ENCODE assay signal across 7 mouse cellular contexts in the genomic region with DNA sequence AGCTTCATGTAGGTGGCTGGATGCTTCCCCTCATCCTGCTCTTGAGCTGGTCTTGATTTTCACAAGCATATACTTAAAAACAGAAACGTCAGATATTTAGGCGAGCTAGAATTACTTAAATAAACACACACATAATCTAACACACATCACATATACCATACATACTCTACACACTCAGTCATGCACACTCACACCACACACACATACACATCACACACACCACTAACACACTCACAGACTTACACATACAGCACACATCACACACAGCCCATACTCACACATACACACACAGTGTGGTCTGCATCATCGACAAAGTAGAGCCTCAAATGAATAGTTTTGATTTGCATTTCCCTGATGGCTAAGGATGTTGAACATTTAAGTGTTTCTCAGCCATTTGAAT.
"Had no signal": no experiment of that assay in that cellular context is flagged by ENCODE, and none has a peak within 500 bp of the region (broad histone marks: within the 10 kb centered on the region; RNA-seq: fewer than 3 reads in every experiment).

No protein-coding gene starts in this region.

- H3K36me3 ChIP-seq: kidney, embryonic 15.5 days; limb, embryonic 10.5 days; liver, embryonic 15.5 days; midbrain, embryonic 13.5 days; stomach, embryonic 15.5 days had no signal

- H3K4me1 ChIP-seq: kidney, embryonic 15.5 days; limb, embryonic 10.5 days; liver, embryonic 15.5 days; midbrain, embryonic 13.5 days; stomach, embryonic 15.5 days had no signal

- H3K4me3 ChIP-seq: kidney, embryonic 15.5 days; limb, embryonic 10.5 days; liver, embryonic 15.5 days; midbrain, embryonic 13.5 days; stomach, embryonic 15.5 days had no signal

- H3K27ac ChIP-seq: kidney, embryonic 15.5 days; limb, embryonic 10.5 days; liver, embryonic 15.5 days; midbrain, embryonic 13.5 days; stomach, embryonic 15.5 days had no signal

- ATAC-seq: midbrain, embryonic 13.5 days had no signal

- H3K27me3 ChIP-seq: kidney, embryonic 15.5 days; liver, embryonic 15.5 days; midbrain, embryonic 13.5 days; stomach, embryonic 15.5 days had no signal

- H3K9me3 ChIP-seq: kidney, embryonic 15.5 days; limb, embryonic 10.5 days; liver, embryonic 15.5 days; midbrain, embryonic 13.5 days; stomach, embryonic 15.5 days had no signal

- DNase-seq: thymus, adult 2 months; thymus, postnatal 25 days had no signal
